Mouse (Mus musculus): ENCODE measurements around the gene Lhpp.

- TF ChIP-seq CTCF (IDR thresholded peaks at IDR 0.05; ENCODE audit: low read depth, low read length) (no peak), GATA1 (IDR thresholded peaks at IDR 0.05; ENCODE audit: borderline replicate concordance, low read length) (no peak), TAL1 (conservative IDR thresholded peaks at IDR 0.05; ENCODE audit: low read depth, low read length) (no peak), POLR2AphosphoS5 (IDR thresholded peaks at IDR 0.05; ENCODE audit: insufficient replicate concordance, low read depth, low read length) (no peak), GATA2 (IDR thresholded peaks at IDR 0.05; ENCODE audit: borderline replicate concordance, low read depth, low read length) (no peak)
These were observed 6.0 kb downstream of the Lhpp start for GRCm38 (mm10) chr7:132616391-132616790.

All from G1E (cell line).